Mouse (Mus musculus) midbrain, embryonic 16.5 days (tissue): ENCODE data around the gene Tmed8. TPM values are rescaled to one million over a fixed set of nuclear protein-coding genes. Genes with fewer than 3 reads are reported as not detected.
A peak's percentile ranks its signal among the peaks of the same experiment; 100 is the strongest.

ENCODE experiments used
- ATAC-seq: fragments of 200-750 bp; cut with Nextera tagmentation; 2 replicates; pipeline ENCODE4 v1.8.0; 2017; ENCODE audit warnings: moderate TSS enrichment
- H3K27ac ChIP-seq: fragments of 300-500 bp; sonication (generic); 2 replicates; pipeline ENCODE4 v1.5.1; 2014; ENCODE audit warnings: mild to moderate bottlenecking, low read length, mixed read lengths
- H3K27me3 ChIP-seq: fragments of 300-500 bp; sonication (generic); 2 replicates; pipeline ENCODE4 v1.6.1; 2014; ENCODE audit warnings: low read depth, low read length, mixed read lengths; ENCODE audit not compliant: control insufficient read depth, insufficient read depth
- H3K36me3 ChIP-seq: fragments of 300-500 bp; sonication (generic); 2 replicates; pipeline ENCODE4 v1.6.1; 2014; ENCODE audit warnings: mild to moderate bottlenecking, low read length, moderate library complexity, mixed read lengths; ENCODE audit not compliant: control insufficient read depth, insufficient read depth
- H3K4me1 ChIP-seq: fragments of 300-500 bp; sonication (generic); 2 replicates; pipeline ENCODE4 v1.6.1; 2014; ENCODE audit warnings: mild to moderate bottlenecking, low read length, mixed read lengths; ENCODE audit not compliant: control insufficient read depth, insufficient read depth
- H3K4me2 ChIP-seq: fragments of 300-500 bp; sonication (generic); 2 replicates; pipeline ENCODE4 v1.6.1; 2014; ENCODE audit warnings: mild to moderate bottlenecking, low read length, mixed read lengths
- H3K4me3 ChIP-seq: fragments of 300-500 bp; sonication (generic); 2 replicates; pipeline ENCODE4 v1.5.1; 2014; ENCODE audit warnings: low read depth, mild to moderate bottlenecking, low read length, moderate library complexity, mixed read lengths
- H3K9ac ChIP-seq: fragments of 300-500 bp; sonication (generic); 2 replicates; pipeline ENCODE4 v1.6.1; 2014; ENCODE audit warnings: low read depth, low read length, mixed read lengths
- H3K9me3 ChIP-seq: fragments of 300-500 bp; sonication (generic); replicated peaks from 2 replicates; pipeline ENCODE4 v1.6.1; 2014; ENCODE audit warnings: mild to moderate bottlenecking, low read length, mixed read lengths; ENCODE audit not compliant: control insufficient read depth, poor library complexity, severe bottlenecking
- WGBS: fragments of 180-500 bp; shearing (Covaris S2); extraction: QIAGEN DNeasy Blood & Tissue Kit; methylation state at CpG from one replicate; pipeline ENCODE4 v1.1.7; 2014; 5-methylcytosine and 5-hydroxymethylcytosine counted together
- polyA plus RNA-seq: library from polyadenylated mRNA; unstranded; fragments of >200 nt; fragmentation: Nextera tagmentation; extraction: Ambion mirVana; gene quantifications from 2 replicates; pipeline ENCODE4 v1.2.1, GENCODE M21; 2015

Gene Tmed8
- polyA plus RNA-seq, 1 experiment from 2014 or later: 5.2 TPM

DNA sequence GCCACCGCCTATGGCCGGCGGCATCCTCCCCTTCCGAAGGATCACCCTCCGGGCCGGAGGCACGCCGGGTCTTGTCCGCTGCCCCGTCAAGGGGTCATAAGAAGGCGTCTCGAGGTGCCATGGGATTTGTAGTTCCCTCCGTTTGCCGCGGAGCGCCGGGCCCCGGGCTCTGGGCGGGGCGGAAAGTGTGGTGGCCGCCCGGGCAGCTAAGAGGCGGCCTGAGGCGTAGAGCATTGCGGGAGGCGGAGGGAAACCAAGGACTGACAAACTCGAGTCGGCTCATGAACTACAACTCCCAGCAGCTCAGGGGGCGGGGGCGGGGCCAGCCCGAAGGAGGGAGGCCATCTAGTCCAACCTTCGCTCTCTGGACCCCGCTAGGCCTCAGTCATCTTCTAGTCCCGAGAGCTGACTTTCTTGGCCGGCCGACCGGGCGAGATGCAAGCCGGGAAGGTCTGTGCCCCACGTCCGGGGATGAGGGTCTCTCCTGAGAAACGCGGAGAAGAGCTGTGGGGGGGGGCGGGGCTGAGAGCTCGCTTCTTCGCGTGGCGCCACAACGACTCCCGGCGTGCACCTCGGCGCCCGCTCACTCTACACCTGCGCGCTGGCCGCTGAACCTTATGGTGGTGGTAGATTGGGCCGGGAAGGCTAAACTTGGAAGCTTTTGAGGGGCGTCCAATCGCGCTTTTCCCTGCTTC, 52.7 kb downstream of the Tmed8 start, which contains the start of gene Pomt2:
Pomt2 (minus strand) TSS at position 574 of the 695 bp plus-strand sequence.
- WGBS: under 1% methylated on average over 59 of the region's 61 CpGs
- peak; percentile 96 for ATAC-seq

GRCm38 (mm10) chr12:87146966-87147365, 53.3 kb downstream of the Tmed8 start, which contains the start of gene Gstz1:
Gene Gstz1, plus strand, starts transcription at chr12:87147165.
- Histone ChIP-seq H3K4me2 (peak within 1 kb of the TSS; percentile 70), H3K4me3 (peak within 1 kb of the TSS; percentile 94), H3K9ac (peak within 1 kb of the TSS; percentile 88), H3K36me3 (no peaks in the 10 kb centered on the region), H3K9me3 (0 out of 2 replicates have a peak, but pooled peaks cover 2% of the 10 kb centered on the region), H3K4me1 (peaks cover 17% of the 10 kb centered on the region), H3K27me3 (no peaks in the 10 kb centered on the region), H3K27ac (peak within 1 kb of the TSS; percentile 99)
- ATAC-seq: peak; percentile 92
- 0% methylated on average over 27 of the region's 27 CpGs for WGBS

More for the DNA sequence above, 52.7 kb downstream of the Tmed8 start, which contains the start of gene Pomt2:
- H3K4me2 ChIP-seq: peak within 1 kb of the TSS; percentile 70
- 0 out of 2 replicates have a peak, but pooled peaks cover 2% of the 10 kb centered on the region for H3K9me3 ChIP-seq
- H3K27me3 ChIP-seq: no peaks in the 10 kb centered on the region
- peak within 1 kb of the TSS; percentile 99 for H3K27ac ChIP-seq
- no peaks in the 10 kb centered on the region for H3K36me3 ChIP-seq
- H3K9ac ChIP-seq: peak within 1 kb of the TSS; percentile 88
- peak within 1 kb of the TSS; percentile 94 for H3K4me3 ChIP-seq
- H3K4me1 ChIP-seq: peaks cover 17% of the 10 kb centered on the region

DNA sequence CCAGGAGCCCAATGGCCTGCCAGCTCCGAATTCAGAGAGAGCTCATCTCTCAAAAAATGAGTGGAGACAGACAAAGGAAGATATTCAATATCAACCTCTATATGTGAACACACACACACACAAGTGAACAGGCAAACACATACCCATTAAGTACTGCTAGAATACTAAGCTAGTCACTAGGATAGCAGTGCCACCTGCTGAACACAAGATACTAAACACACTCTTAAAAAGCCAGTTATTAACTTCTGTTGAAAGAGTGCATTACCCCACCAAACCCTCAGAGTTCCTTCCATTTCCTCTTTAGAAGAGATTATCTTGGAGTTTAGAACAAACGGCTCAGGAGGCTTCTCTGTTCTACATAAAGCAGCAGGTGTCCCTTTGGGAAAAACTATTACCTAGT, 58.1 kb downstream of the Tmed8 start:
- Histone ChIP-seq H3K4me3 (no peak overlapping the region), H3K4me1 (peaks cover 11% of the 10 kb centered on the region), H3K4me2 (no peak overlapping the region), H3K9ac (no peak overlapping the region), H3K36me3 (no peaks in the 10 kb centered on the region), H3K27me3 (no peaks in the 10 kb centered on the region), H3K9me3 (0 out of 2 replicates have a peak, but pooled peaks cover 2% of the 10 kb centered on the region), H3K27ac (no peak overlapping the region)
- WGBS: 75% methylated on average over 2 of the region's 2 CpGs
- no peak for ATAC-seq

- Histone ChIP-seq H3K9me3 (no peaks in the 10 kb centered on the region), H3K36me3 (0 out of 2 replicates have a peak, but pooled peaks cover 2% of the 10 kb centered on the region), H3K4me3 (no peak overlapping the region), H3K9ac (no peak overlapping the region), H3K27me3 (no peaks in the 10 kb centered on the region), H3K4me2 (no peak overlapping the region), H3K4me1 (no peaks in the 10 kb centered on the region; the same call in 1 of the 2 replicates), H3K27ac (no peak overlapping the region)
- no peak for ATAC-seq
- 36% methylated on average over 2 of the region's 2 CpGs for WGBS
These were observed 61.5 kb downstream of the Tmed8 start for GRCm38 (mm10) chr12:87138768-87139167.

DNA sequence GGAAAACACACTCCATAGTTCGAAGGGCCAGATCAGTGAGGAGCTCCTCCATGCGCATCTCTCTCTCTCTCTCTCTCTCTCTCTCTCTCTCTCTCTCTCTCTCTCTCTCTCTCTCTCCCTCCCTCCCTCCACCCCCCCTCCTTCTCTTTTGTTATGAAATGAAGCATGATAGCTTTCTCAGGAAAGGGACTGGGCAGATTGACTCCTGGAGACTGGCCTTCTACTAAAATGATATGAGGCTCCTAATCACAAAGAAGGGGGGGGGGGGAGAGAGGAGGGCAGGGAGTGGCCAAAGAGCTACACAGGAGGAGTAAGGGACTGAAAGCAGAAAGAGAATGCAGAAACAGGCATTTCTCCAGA, 61.9 kb downstream of the Tmed8 start:
- H3K4me2 ChIP-seq: no peak overlapping the region
- 20% methylated on average over 2 of the region's 2 CpGs for WGBS
- no peaks in the 10 kb centered on the region for H3K27me3 ChIP-seq
- ATAC-seq: no peak
- H3K9me3 ChIP-seq: no peaks in the 10 kb centered on the region
- H3K27ac ChIP-seq: 0 out of 2 replicates have a peak overlapping the region, but pooled peaks have one; percentile 55
- no peak overlapping the region for H3K4me3 ChIP-seq
- H3K9ac ChIP-seq: no peak overlapping the region
- 0 out of 2 replicates have a peak, but pooled peaks cover 2% of the 10 kb centered on the region for H3K36me3 ChIP-seq
- no peaks in the 10 kb centered on the region; the same call in 1 of the 2 replicates for H3K4me1 ChIP-seq

- Histone ChIP-seq H3K9ac (no peak overlapping the region), H3K27ac (peak overlapping the region; percentile 55; the same call in 1 of the 2 replicates), H3K27me3 (no peaks in the 10 kb centered on the region), H3K36me3 (0 out of 2 replicates have a peak, but pooled peaks cover 2% of the 10 kb centered on the region), H3K9me3 (no peaks in the 10 kb centered on the region), H3K4me2 (no peak overlapping the region), H3K4me3 (no peak overlapping the region), H3K4me1 (no peaks in the 10 kb centered on the region; the same call in 1 of the 2 replicates)
- 51% methylated on average over 15 of the region's 15 CpGs for WGBS
- peak; percentile 75; the same call in 1 of the 2 replicates for ATAC-seq
These were observed 62.6 kb downstream of the Tmed8 start for GRCm38 (mm10) chr12:87137439-87138341.

DNA sequence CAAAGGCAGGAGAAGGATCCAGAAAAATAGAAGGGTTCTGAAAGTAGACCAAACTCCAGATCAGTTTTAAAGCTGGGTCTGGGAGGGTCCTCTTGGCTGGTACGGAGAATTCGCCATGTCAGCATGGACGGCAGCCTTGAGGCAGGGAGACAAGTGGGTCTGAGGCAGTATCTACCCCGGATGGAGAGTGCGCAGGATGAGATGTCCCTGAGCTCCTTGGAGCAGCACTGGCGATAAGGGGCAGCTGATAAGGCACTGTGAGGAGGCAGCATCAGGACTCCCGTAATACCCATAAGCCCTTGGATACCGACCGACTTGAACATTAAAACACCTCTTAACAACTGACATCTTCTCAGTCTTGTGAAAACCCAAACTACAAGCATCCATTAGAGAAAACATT, 67.5 kb downstream of the Tmed8 start:
- Histone ChIP-seq H3K9ac (no peak overlapping the region), H3K27ac (no peak overlapping the region), H3K4me2 (no peak overlapping the region), H3K36me3 (peaks cover 10% of the 10 kb centered on the region; the same call in 1 of the 2 replicates), H3K4me1 (no peaks in the 10 kb centered on the region; the same call in 1 of the 2 replicates), H3K9me3 (no peaks in the 10 kb centered on the region), H3K4me3 (no peak overlapping the region), H3K27me3 (no peaks in the 10 kb centered on the region)
- WGBS: 95% methylated on average over 9 of the region's 9 CpGs
- ATAC-seq: no peak

DNA sequence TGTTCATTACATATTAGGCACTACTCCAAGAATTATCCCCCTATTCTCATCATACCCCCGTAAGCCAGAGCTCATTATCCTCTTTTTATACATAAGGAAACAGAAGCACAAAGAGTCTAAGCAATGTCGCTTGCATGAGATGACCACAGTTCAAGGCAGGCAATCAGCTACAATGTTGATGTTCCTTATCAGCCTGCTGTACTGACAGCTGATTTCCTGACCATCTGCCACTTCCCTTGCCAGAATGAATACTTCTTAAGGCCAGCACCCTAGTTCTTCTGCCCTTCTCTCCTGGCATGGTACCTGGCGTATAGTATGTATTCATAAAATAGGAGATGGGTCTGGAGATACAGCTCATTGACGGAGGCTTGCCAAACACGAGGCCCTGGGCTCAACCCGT, 68.0 kb downstream of the Tmed8 start:
- Histone ChIP-seq H3K27ac (no peak overlapping the region), H3K27me3 (no peaks in the 10 kb centered on the region), H3K4me3 (no peak overlapping the region), H3K4me2 (no peak overlapping the region), H3K4me1 (no peaks in the 10 kb centered on the region), H3K9ac (no peak overlapping the region), H3K36me3 (peaks cover 11% of the 10 kb centered on the region; the same call in 1 of the 2 replicates), H3K9me3 (no peaks in the 10 kb centered on the region)
- 91% methylated on average over 6 of the region's 6 CpGs for WGBS
- no peak for ATAC-seq
